Mouse (Mus musculus) gastrocnemius, postnatal 25 days (tissue): ENCODE data around the gene Stk39. TPM values are rescaled to one million over a fixed set of nuclear protein-coding genes. Genes with fewer than 3 reads are reported as not detected.
A peak's percentile ranks its signal among the peaks of the same experiment; 100 is the strongest.

ENCODE experiments used
- DNase-seq: peaks from one replicate; pipeline ENCODE4 v3.0.0; 2022
- total RNA-seq, 2 experiments: library from RNA; stranded (reverse); gene quantifications; 1 replicate in 1 of 2; 2 replicates in 1 of 2; pipeline ENCODE4 v1.2.3; 2021

The Stk39 gene
- total RNA-seq, 2 experiments from 2014 or later: 4.7 to 4.8 TPM

DNA sequence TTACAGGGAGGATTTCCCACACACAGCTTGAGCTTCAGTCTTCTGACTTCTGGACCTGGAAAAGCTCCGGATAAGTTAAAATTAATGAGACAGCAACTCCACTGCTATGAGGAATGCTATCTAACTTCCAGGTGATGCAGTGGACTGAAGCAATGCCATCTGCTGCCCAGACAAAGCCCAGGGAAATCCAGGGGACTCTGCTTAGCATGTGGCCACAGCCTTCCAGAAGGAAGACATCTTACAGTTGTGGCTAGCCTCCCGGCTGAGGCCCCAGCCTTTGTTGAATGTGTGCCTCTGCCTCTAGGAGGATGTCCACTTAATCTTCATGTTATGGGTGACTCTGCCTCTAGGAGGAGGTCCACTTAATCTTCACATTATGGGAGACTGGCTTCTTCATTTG, 243.0 kb downstream of the Stk39 start:
- DNase-seq: no peak

DNA sequence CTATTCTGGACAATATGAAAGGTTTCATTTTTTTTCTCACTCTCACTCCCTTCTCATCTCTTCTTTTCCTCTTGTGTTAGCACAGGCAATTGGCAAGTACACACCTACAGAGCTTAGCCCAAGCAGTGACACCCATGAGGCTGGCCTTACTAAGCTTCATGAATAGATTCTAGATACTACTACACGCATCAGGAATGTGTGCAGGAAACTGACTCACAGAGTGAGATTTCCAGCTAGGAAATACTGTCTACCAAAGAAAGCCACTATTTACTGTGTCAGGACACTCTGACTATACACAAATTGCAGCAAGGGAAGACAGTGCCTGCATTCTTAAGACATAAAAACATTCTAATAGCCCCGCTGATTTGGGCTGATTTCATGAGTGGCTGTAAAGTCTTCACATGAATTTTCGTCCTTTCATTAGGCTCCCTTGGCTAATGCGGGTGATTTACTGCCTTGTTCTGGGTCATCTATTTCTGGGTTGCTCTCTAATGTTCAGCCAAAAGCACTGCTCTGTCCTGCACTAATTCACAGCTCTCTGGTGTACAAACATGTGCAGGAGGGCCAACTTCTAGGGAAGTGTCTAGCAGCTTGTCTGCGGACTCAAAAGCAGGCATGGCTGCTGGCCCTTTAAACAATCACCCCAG, 249.7 kb downstream of the Stk39 start:
- peak; percentile 61 for DNase-seq

DNA sequence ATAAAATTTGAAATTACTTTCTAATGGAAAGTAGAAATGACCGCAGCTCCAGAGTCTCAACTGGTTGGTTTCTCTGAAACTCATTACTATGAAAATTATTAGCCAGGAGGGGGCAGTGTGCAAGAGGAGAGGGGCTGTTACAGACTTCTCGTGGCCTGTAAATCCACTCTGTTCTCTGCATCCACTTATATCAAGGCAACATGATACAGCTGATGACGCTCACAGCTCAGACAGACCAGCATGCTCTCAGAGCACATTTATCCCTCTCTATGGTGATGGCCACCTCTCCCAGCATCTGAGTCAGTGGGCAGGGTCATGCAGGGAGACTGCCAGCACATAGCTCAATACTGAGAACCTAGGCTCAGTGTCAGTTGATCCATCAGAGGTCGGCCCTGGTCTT, 250.8 kb downstream of the Stk39 start:
- peak; percentile 50 for DNase-seq

DNA sequence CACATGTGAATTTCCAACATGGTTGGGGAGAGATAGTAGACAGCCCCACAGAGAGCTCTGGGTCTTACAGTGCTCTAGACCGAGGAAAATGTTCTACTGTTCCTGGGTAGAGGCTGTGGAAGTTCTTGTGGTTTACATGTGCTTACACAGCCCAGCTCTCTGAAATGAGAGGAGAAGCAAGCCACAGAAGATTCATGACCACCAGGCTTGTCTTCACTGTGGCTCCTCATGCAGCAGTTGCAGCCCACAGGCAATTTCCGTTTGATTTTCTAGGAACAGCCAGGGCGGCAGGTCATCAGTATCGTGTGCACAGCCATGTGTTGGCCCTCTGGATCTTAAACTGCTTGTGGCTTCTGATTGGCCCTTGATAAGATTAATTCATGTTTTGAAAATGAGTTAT, 252.2 kb downstream of the Stk39 start:
- DNase-seq: no peak

- DNase-seq: no peak
Measured at GRCm38 (mm10) chr2:68215176-68215575, 256.9 kb downstream of the Stk39 start.

GRCm38 (mm10) chr2:68214400-68214799, 257.7 kb downstream of the Stk39 start:
- DNase-seq: no peak

DNA sequence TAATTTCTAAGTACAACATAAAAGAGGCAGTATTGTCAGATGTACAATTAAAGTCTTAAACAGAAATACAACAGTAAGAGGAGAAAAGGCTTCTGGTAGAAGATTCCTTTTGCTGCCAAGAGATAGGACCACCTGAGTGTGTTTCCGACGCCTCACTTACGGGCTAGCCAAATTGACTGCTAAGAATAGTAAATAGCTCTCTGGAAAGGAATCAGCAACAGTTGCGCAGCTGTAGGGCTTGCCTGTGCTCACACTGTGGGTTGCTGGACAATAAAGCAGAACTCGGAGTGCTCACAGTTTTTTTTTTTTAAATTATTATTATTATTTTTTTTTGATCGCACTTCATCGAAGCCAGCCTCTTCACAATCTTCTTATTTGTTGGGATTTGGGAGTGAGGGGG, 260.6 kb downstream of the Stk39 start:
- no peak for DNase-seq

GRCm38 (mm10) chr2:68196245-68196644, 275.8 kb downstream of the Stk39 start:
- DNase-seq: no peak

- DNase-seq: no peak
Measured at GRCm38 (mm10) chr2:68194444-68194843, 277.6 kb downstream of the Stk39 start.

GRCm38 (mm10) chr2:68193465-68193837, 278.6 kb downstream of the Stk39 start:
- no peak for DNase-seq

- DNase-seq: no peak
Measured at GRCm38 (mm10) chr2:68192605-68193464, 279.2 kb downstream of the Stk39 start.

GRCm38 (mm10) chr2:68176425-68176824, 295.6 kb downstream of the Stk39 start:
- DNase-seq: no peak

DNA sequence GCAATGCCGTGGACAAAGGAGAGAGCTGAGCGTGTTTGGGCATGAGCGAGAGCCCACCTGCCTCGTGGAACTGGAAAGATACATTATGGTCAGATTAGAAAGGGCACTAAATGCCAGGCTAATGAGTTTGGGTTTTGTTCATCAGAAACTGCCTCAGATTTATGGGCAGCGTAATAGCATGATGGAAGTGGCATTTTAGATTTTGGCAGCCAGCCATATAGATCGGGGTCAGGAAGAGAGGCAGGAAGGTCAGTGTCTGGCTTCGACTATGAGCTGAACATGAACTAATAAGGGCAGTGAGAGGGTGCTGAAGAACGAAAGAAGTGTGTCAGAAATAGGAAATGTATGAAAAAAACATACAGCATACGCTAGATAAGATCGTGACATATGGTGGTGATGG, 300.8 kb downstream of the Stk39 start:
- no peak for DNase-seq

- DNase-seq: no peak
Measured at GRCm38 (mm10) chr2:68162012-68162411, 310.1 kb downstream of the Stk39 start.

DNA sequence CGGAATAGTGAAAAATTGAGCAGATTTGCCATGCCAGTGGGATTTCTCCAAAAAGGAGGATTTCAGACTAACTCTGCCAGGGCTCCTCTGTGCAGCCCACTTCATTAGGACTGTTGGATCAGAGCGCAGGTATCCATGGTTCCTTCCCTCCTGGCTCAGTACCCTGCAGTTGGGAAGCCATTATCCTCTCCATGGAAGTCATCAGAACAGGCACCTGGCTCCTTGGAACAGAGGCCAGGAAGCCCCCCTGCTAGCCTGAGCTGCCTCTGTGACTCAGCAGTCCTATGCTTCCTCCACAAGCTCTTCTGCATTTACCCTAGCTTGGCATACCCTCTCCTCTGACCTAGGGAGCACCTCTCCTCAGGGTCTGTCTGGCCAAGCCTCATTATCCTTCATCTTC, 311.5 kb downstream of the Stk39 start:
- no peak for DNase-seq

Other genes with a start within 250 kb of the Stk39 start
- gene 4933409G03Rik, start 110.1 kb upstream of the Stk39 start, total RNA-seq: not detected
- not detected for gene 4932414N04Rik, start 184.2 kb upstream of the Stk39 start, total RNA-seq